Mouse (Mus musculus) lung, postnatal 0 days (tissue): ENCODE measurements at regions not wholly inside any gene's neighbourhood (a gene's known extent, or its start where the extent isn't known, plus 50 kb on each side); places are given as distances from the start of the nearest gene placed in this dataset.

Experiments
- ATAC-seq: fragments of 200-750 bp; cut with Nextera tagmentation; 2 replicates; pipeline ENCODE4 v1.8.0; 2017; ENCODE audit warnings: moderate library complexity
- DNase-seq: peaks from one replicate; pipeline ENCODE4 v3.0.0-alpha.2; 2016; ENCODE audit warnings: low spot score
- H3K27ac ChIP-seq: fragments of 300-500 bp; sonication (generic); 2 replicates; pipeline ENCODE4 v1.5.1; 2014; ENCODE audit warnings: antibody characterized with exemption, mild to moderate bottlenecking, low read length, mixed read lengths
- H3K27me3 ChIP-seq: fragments of 300-500 bp; sonication (generic); replicated peaks from 2 replicates; pipeline ENCODE4 v1.6.1; 2014; ENCODE audit warnings: low read length, mixed read lengths; ENCODE audit not compliant: insufficient read depth
- H3K36me3 ChIP-seq: fragments of 300-500 bp; sonication (generic); 2 replicates; pipeline ENCODE4 v1.6.1; 2014; ENCODE audit warnings: low read length, mixed read lengths; ENCODE audit not compliant: insufficient read depth
- H3K4me1 ChIP-seq: fragments of 300-500 bp; sonication (generic); 2 replicates; pipeline ENCODE4 v1.6.1; 2014; ENCODE audit warnings: antibody characterized with exemption, low read depth, low read length, mixed read lengths; ENCODE audit not compliant: insufficient read depth
- H3K4me2 ChIP-seq: fragments of 300-500 bp; sonication (generic); replicated peaks from 2 replicates; pipeline ENCODE4 v1.6.1; 2014; ENCODE audit warnings: low read depth, mild to moderate bottlenecking, low read length, moderate library complexity, mixed read lengths
- H3K4me3 ChIP-seq: fragments of 300-500 bp; sonication (generic); 2 replicates; pipeline ENCODE4 v1.5.1; 2014; ENCODE audit warnings: low read depth, low read length
- H3K9ac ChIP-seq: fragments of 300-500 bp; sonication (generic); replicated peaks from 2 replicates; pipeline ENCODE4 v1.6.1; 2014; ENCODE audit warnings: low read depth, mild to moderate bottlenecking
- H3K9me3 ChIP-seq: fragments of 300-500 bp; sonication (generic); 2 replicates; pipeline ENCODE4 v1.6.1; 2016; ENCODE audit warnings: low read length, mixed read lengths
- CTCF ChIP-seq: IDR thresholded peaks from 2 replicates; pipeline ENCODE4 v1.5.1; 2016; ENCODE audit warnings: antibody characterized with exemption, mild to moderate bottlenecking
- EP300 ChIP-seq: IDR thresholded peaks from 2 replicates; pipeline ENCODE4 v1.6.1; 2016; ENCODE audit warnings: antibody characterized with exemption, mild to moderate bottlenecking, control low read depth
- WGBS: fragments of 180-500 bp; shearing (Covaris S2); extraction: QIAGEN DNeasy Blood & Tissue Kit; methylation state at CpG from one replicate; pipeline ENCODE4 v1.1.7; 2014; 5-methylcytosine and 5-hydroxymethylcytosine counted together

DNA sequence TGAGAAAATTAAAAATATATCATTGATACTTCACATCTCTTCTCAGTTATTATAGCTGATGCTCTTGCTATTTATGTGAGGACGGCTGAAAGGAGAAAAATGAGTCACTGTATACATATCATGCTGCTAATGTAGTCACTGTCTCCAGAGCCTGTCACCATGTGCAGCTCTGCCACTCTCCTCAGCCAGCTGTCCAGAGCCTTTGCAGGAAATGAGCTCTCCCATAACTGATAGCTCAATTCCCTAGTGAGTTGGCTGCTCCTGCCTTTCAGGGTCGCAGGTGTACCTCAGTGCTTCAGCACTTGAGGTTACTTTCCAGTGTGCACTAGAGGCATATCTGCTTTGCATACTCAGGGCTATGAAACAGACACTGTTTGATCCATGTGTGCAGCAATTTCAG, 819.0 kb upstream of the Prmt6 start:
- ATAC-seq (no peak), DNase-seq (no peak)
- H3K4me1 ChIP-seq, result no peaks in the 10 kb centered on the region
- no peak overlapping the region for H3K9ac ChIP-seq
- 34% methylated on average over 2 of the region's 2 CpGs for WGBS
- no peak overlapping the region for H3K4me3 ChIP-seq
- no peak overlapping the region for H3K27ac ChIP-seq
- TF ChIP-seq CTCF (no peak), EP300 (no peak)
- no peaks in the 10 kb centered on the region for H3K9me3 ChIP-seq
- H3K4me2 ChIP-seq, result no peak overlapping the region
- H3K27me3 ChIP-seq, result no peaks in the 10 kb centered on the region
- no peaks in the 10 kb centered on the region for H3K36me3 ChIP-seq

DNA sequence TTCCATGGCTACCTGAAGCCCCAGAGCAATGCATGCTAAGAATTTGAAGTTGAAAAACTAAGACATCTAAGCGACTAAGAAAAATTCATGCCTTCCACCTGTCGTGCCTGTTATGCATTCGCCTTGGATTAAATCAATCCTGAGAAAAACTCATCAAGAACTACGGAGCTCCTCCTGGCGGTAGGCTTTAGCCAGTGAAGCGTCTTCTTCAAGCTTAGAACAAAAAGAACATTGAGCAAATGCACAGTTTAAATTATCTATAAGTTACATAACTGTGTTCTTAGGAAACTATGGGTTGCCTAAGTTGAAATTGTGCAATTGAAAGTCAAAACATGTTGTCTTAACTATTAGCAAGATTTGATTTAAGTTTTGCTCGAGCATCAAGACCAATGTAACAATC, 818.4 kb upstream of the Prmt6 start:
- DNase-seq, result peak; percentile 54
- H3K27ac ChIP-seq, result no peak overlapping the region
- H3K9me3 ChIP-seq, result no peaks in the 10 kb centered on the region
- TF ChIP-seq EP300 (no peak), CTCF (peak; percentile 57)
- ATAC-seq, result no peak
- no peak overlapping the region for H3K4me3 ChIP-seq
- no peaks in the 10 kb centered on the region for H3K27me3 ChIP-seq
- H3K36me3 ChIP-seq, result no peaks in the 10 kb centered on the region
- H3K4me2 ChIP-seq, result no peak overlapping the region
- no peaks in the 10 kb centered on the region for H3K4me1 ChIP-seq
- no peak overlapping the region for H3K9ac ChIP-seq
- WGBS, result 17% methylated on average over 7 of the region's 7 CpGs

DNA sequence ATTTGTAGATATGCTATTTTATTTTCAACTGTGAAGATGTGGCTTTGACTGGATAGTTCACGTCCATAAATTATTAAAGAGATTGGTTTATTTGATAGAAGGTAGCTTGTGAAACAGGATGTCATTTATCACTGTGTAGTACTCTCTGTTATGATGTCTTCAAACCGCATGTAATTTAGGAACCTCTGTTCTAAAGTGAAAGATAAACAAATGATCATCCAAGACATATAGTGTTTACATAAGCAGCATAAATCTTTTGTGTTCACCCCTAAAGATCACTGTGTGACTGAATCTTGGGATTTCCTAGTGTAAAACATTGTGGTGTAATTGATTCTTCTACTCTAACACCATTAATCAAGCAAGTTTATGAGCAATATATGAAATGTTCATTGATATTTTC, 798.8 kb upstream of the Prmt6 start:
- H3K4me2 ChIP-seq, result no peak overlapping the region
- DNase-seq, result no peak

More for the DNA sequence above, 798.8 kb upstream of the Prmt6 start:
- WGBS, result 33% methylated on average over 2 of the region's 2 CpGs
- Histone ChIP-seq H3K27me3 (no peaks in the 10 kb centered on the region), H3K4me3 (no peak overlapping the region), H3K4me1 (no peaks in the 10 kb centered on the region), H3K9ac (no peak overlapping the region), H3K36me3 (no peaks in the 10 kb centered on the region), H3K9me3 (no peaks in the 10 kb centered on the region), H3K27ac (no peak overlapping the region)
- TF ChIP-seq CTCF (no peak), EP300 (no peak)
- ATAC-seq, result no peak
